ENCODE assay signal across 10 mouse cellular contexts in the genomic region with DNA sequence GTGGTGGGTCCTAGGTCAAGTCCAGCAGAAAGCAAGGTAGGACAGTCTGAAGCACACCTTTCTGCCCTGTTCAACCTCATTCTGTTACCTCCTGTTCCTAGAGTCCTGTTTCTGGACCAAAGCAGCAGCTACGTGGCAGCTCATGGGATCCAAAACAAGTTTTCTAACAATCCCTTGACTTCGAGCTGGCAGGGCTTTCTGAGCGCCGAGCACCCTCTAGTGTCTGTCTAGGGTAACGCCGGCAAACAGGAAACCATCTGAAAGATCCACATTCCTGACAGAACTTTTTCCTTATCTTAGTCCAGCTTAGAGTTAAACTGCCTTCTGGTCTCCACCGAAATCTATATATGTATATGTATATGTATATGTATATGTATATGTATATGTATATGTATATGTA. TPM values are rescaled to one million over a fixed set of nuclear protein-coding genes. Genes with fewer than 3 reads are reported as not detected.
A peak's percentile ranks its signal among the peaks of the same experiment; 100 is the strongest.
DNase-seq lines count a peak whose midpoint lies in the region; ATAC-seq and TF ChIP-seq lines count a peak whose summit lies in the region.
"Had no signal": no experiment of that assay in that cellular context is flagged by ENCODE, and none has a peak within 500 bp of the region (broad histone marks: within the 10 kb centered on the region; RNA-seq: fewer than 3 reads in every experiment).

No protein-coding gene starts in this region.

- ATAC-seq in hindbrain, embryonic 11.5 days (ENCODE audit: low FRiP score): no peak
- ATAC-seq in hindbrain, embryonic 16.5 days: no peak
- ATAC-seq in kidney, postnatal 0 days (replicated peaks; ENCODE audit: low FRiP score, low read depth): no peak
- ATAC-seq in megakaryocyte progenitor cell, adult 5-6 weeks (replicated peaks; ENCODE audit: poor library complexity): peak; percentile 63; the same call in 1 of the 2 replicates
- ATAC-seq in megakaryocyte, adult 5-6 weeks (ENCODE audit: poor library complexity, severe bottlenecking): no peak

- 4% methylated on average over 7 of the region's 7 CpGs for WGBS in hindbrain, embryonic 11.5 days
- WGBS in hindbrain, embryonic 16.5 days: 2% methylated on average over 7 of the region's 7 CpGs
- WGBS in kidney, postnatal 0 days: 2% methylated on average over 7 of the region's 7 CpGs

- H3K27me3 ChIP-seq in hindbrain, embryonic 11.5 days (ENCODE audit: control insufficient read depth, insufficient read depth, low read length): peaks cover 7% of the 10 kb centered on the region
- peaks cover 19% of the 10 kb centered on the region for H3K27me3 ChIP-seq in hindbrain, embryonic 16.5 days (replicated peaks; ENCODE audit: control insufficient read depth, insufficient read depth, low read length)
- peaks cover 62% of the 10 kb centered on the region for H3K27me3 ChIP-seq in CH12.LX (replicated peaks)
- H3K27me3 ChIP-seq in kidney, postnatal 0 days (ENCODE audit: insufficient read depth, low read length): 0 out of 2 replicates have a peak, but pooled peaks cover 1% of the 10 kb centered on the region

- no peaks in the 10 kb centered on the region for H3K79me2 ChIP-seq in CH12.LX (replicated peaks; ENCODE audit: control insufficient read depth, extremely low read depth, insufficient read depth, poor library complexity, severe bottlenecking)

- DNase-seq in hindbrain, embryonic 11.5 days (ENCODE audit: low spot score): peak; percentile 76
- DNase-seq in 3134 (ENCODE audit: extremely low read depth, insufficient read length, low spot score): peak; percentile 32
- DNase-seq in CH12.LX (ENCODE audit: extremely low read depth): peak; percentile 65
- peak; percentile 13 for DNase-seq in c-Kit-positive CD71-positive TER-119-positive erythroid progenitor cells, embryonic 14.5 days (ENCODE audit: low spot score)
- DNase-seq in kidney, postnatal 0 days (ENCODE audit: low spot score): peak; percentile 87

- H3K27ac ChIP-seq in hindbrain, embryonic 11.5 days (ENCODE audit: low read depth, low read length): no peak overlapping the region
- H3K27ac ChIP-seq in hindbrain, embryonic 16.5 days (ENCODE audit: low read depth, low read length): no peak overlapping the region
- no peak overlapping the region for H3K27ac ChIP-seq in CH12.LX (ENCODE audit: insufficient read depth, low read depth)
- no peak overlapping the region for H3K27ac ChIP-seq in kidney, postnatal 0 days

- H3K4me3 ChIP-seq in hindbrain, embryonic 11.5 days (ENCODE audit: low read depth, low read length): no peak overlapping the region
- no peak overlapping the region for H3K4me3 ChIP-seq in hindbrain, embryonic 16.5 days (ENCODE audit: low read length)
- H3K4me3 ChIP-seq in CH12.LX (replicated peaks in 1 of 3; ENCODE audit: low read depth in 2 of 3, low read length in 2 of 3, poor library complexity in 1 of 3): no peak overlapping the region
- H3K4me3 ChIP-seq in kidney, postnatal 0 days (replicated peaks; ENCODE audit: low read depth, low read length): no peak overlapping the region
- H3K4me3 ChIP-seq: megakaryocyte, embryonic 14.5 days had no signal

- TF ChIP-seq EP300 in CH12.LX (IDR thresholded peaks at IDR 0.05; ENCODE audit: low read length): no peak

- peak; percentile 90 for TF ChIP-seq RAD21 in CH12.LX (IDR thresholded peaks at IDR 0.05; ENCODE audit: low read depth, low read length)

- no peaks in the 10 kb centered on the region for H3K36me3 ChIP-seq in hindbrain, embryonic 11.5 days (ENCODE audit: control insufficient read depth, insufficient read depth, low read length)
- H3K36me3 ChIP-seq in hindbrain, embryonic 16.5 days (ENCODE audit: control insufficient read depth, insufficient read depth, low read length): no peaks in the 10 kb centered on the region
- no peaks in the 10 kb centered on the region for H3K36me3 ChIP-seq in CH12.LX (replicated peaks in 1 of 2; ENCODE audit: control insufficient read depth in 1 of 2, insufficient read depth in 1 of 2, low read length in 1 of 2)
- H3K36me3 ChIP-seq in kidney, postnatal 0 days (ENCODE audit: insufficient read depth, low read length): no peaks in the 10 kb centered on the region

- dilution Hi-C loops in CH12.LX (cut with MboI; ENCODE audit: extremely low pct_ligation_motif_present, extremely low pct_unique_long_range_greater_than_20kb, low sequenced_read_pairs): no loop called here

- H3K9ac ChIP-seq in hindbrain, embryonic 11.5 days (ENCODE audit: low read depth, low read length): no peak overlapping the region
- H3K9ac ChIP-seq in hindbrain, embryonic 16.5 days (ENCODE audit: low read depth, low read length): no peak overlapping the region
- H3K9ac ChIP-seq in CH12.LX (ENCODE audit: insufficient read depth, low read depth): no peak overlapping the region
- H3K9ac ChIP-seq in kidney, postnatal 0 days (ENCODE audit: low read depth, low read length): no peak overlapping the region

- no peaks in the 10 kb centered on the region for H3K9me3 ChIP-seq in hindbrain, embryonic 11.5 days (ENCODE audit: control insufficient read depth, low read length)
- H3K9me3 ChIP-seq in hindbrain, embryonic 16.5 days (ENCODE audit: control insufficient read depth, low read length): no peaks in the 10 kb centered on the region
- H3K9me3 ChIP-seq in CH12.LX (replicated peaks; ENCODE audit: low read length): no peaks in the 10 kb centered on the region
- no peaks in the 10 kb centered on the region for H3K9me3 ChIP-seq in kidney, postnatal 0 days (replicated peaks; ENCODE audit: low read length)
- H3K9me3 ChIP-seq: megakaryocyte, embryonic 14.5 days had no signal

- no peak for TF ChIP-seq POLR2A in CH12.LX (IDR thresholded peaks at IDR 0.05; ENCODE audit: low read depth, low read length)

- in situ Hi-C loops in CH12.LX (cut with MboI; ENCODE audit: low pct_ligation_motif_present, low pct_unique_long_range_greater_than_20kb, low sequenced_read_pairs): loop anchor here (10.0 kb wide), 1 partner anchor 275 kb away; no protein-coding TSS in a partner anchor

- H3K4me1 ChIP-seq in hindbrain, embryonic 11.5 days (replicated peaks; ENCODE audit: control insufficient read depth, insufficient read depth, low read length): no peaks in the 10 kb centered on the region
- no peaks in the 10 kb centered on the region for H3K4me1 ChIP-seq in hindbrain, embryonic 16.5 days (ENCODE audit: control insufficient read depth, insufficient read depth, low read depth, low read length)
- no peaks in the 10 kb centered on the region for H3K4me1 ChIP-seq in CH12.LX (ENCODE audit: control insufficient read depth in 1 of 2, insufficient read depth in 2 of 2)
- H3K4me1 ChIP-seq in kidney, postnatal 0 days (replicated peaks; ENCODE audit: insufficient read depth, low read length): no peaks in the 10 kb centered on the region
- H3K4me1 ChIP-seq: megakaryocyte, embryonic 14.5 days had no signal

- H3K4me2 ChIP-seq in hindbrain, embryonic 11.5 days (replicated peaks; ENCODE audit: low read depth, low read length): no peak overlapping the region
- H3K4me2 ChIP-seq in hindbrain, embryonic 16.5 days (ENCODE audit: low read length): no peak overlapping the region
- peak overlapping the region; percentile 12 for H3K4me2 ChIP-seq in CH12.LX (ENCODE audit: insufficient read depth, low read depth, poor library complexity, severe bottlenecking)
- H3K4me2 ChIP-seq in kidney, postnatal 0 days (ENCODE audit: low read length): no peak overlapping the region

- peak; percentile 73 to 92 for TF ChIP-seq CTCF in CH12.LX (conservative IDR thresholded peaks at IDR 0.05 in 1 of 2, IDR thresholded peaks at IDR 0.05 in 1 of 2; ENCODE audit: low read depth in 2 of 2, low read length in 2 of 2)
- TF ChIP-seq CTCF in kidney, postnatal 0 days (IDR thresholded peaks at IDR 0.05; ENCODE audit: low read depth): peak; percentile 86

RNA-seq across cellular contexts. Expression of a gene that starts 31.0 kb away (rescaled TPM):
- polyA plus RNA-seq in hindbrain, embryonic 11.5 days (2014; fragmentation: Nextera tagmentation; extraction: Ambion mirVana): 0.80 and 3.2 TPM in 2 replicates
- 1.4 and 5.2 TPM in 2 replicates for polyA plus RNA-seq in hindbrain, embryonic 16.5 days (2015; fragmentation: Nextera tagmentation; extraction: Ambion mirVana)
- total RNA-seq in CH12.LX (2012; rRNA removed): not detected in 2 replicates
- not detected in 2 replicates for total RNA-seq in CH12.LX (2014; rRNA removed)
- not detected in 2 replicates for polyA plus RNA-seq in CH12.LX (2012; ENCODE audit: insufficient read length, low read depth)
- 22.6 and 23.1 TPM in 2 replicates for polyA plus RNA-seq in kidney, postnatal 0 days (2015; fragmentation: Nextera tagmentation; extraction: Ambion mirVana)
- total RNA-seq in megakaryocyte progenitor cell, adult 5-6 weeks (2015): not detected in 2 replicates
- not detected in 2 replicates for total RNA-seq in megakaryocyte progenitor cell, adult 5-6 weeks (2017)
- total RNA-seq in megakaryocyte, adult 5-6 weeks (2015): not detected in 2 replicates
- total RNA-seq in megakaryocyte, adult 5-6 weeks (2017): not detected in 2 replicates
- polyA plus RNA-seq: frontal cortex, adult 2 months had no signal

RNA-seq across cellular contexts. Expression of a gene that starts 41.5 kb away (rescaled TPM):
- polyA plus RNA-seq in hindbrain, embryonic 11.5 days (2014; fragmentation: Nextera tagmentation; extraction: Ambion mirVana): 3.1 and 7.0 TPM in 2 replicates
- 15.1 and 15.9 TPM in 2 replicates for polyA plus RNA-seq in hindbrain, embryonic 16.5 days (2015; fragmentation: Nextera tagmentation; extraction: Ambion mirVana)
- total RNA-seq in CH12.LX (2012; rRNA removed) (not detected in 2 replicates), CH12.LX (2014; rRNA removed) (not detected in 2 replicates)
- polyA plus RNA-seq in CH12.LX (2012; ENCODE audit: insufficient read length, low read depth): not detected in 2 replicates
- 8.7 and 12.2 TPM in 2 replicates for polyA plus RNA-seq in kidney, postnatal 0 days (2015; fragmentation: Nextera tagmentation; extraction: Ambion mirVana)
- not detected in 2 replicates for total RNA-seq in megakaryocyte progenitor cell, adult 5-6 weeks (2015)
- not detected in 2 replicates for total RNA-seq in megakaryocyte progenitor cell, adult 5-6 weeks (2017)
- not detected in 2 replicates for total RNA-seq in megakaryocyte, adult 5-6 weeks (2015)
- total RNA-seq in megakaryocyte, adult 5-6 weeks (2017): not detected in 2 replicates
- polyA plus RNA-seq: frontal cortex, adult 2 months had no signal

RNA-seq across cellular contexts. Expression of a gene that starts 46.1 kb away (rescaled TPM):
- polyA plus RNA-seq in hindbrain, embryonic 11.5 days (2014; fragmentation: Nextera tagmentation; extraction: Ambion mirVana): not detected in 2 replicates
- polyA plus RNA-seq in hindbrain, embryonic 16.5 days (2015; fragmentation: Nextera tagmentation; extraction: Ambion mirVana): not detected in 2 replicates
- 0.08 TPM in 2 replicates for total RNA-seq in CH12.LX (2012; rRNA removed)
- not detected in 2 replicates for total RNA-seq in CH12.LX (2014; rRNA removed)
- polyA plus RNA-seq in CH12.LX (2012; ENCODE audit: insufficient read length, low read depth): 0.15 TPM in 1 of 2 replicates, not detected in the other
- not detected in 2 replicates for polyA plus RNA-seq in kidney, postnatal 0 days (2015; fragmentation: Nextera tagmentation; extraction: Ambion mirVana)
- not detected in 2 replicates for total RNA-seq in megakaryocyte progenitor cell, adult 5-6 weeks (2015)
- total RNA-seq in megakaryocyte progenitor cell, adult 5-6 weeks (2017): not detected in 2 replicates
- not detected in 2 replicates for total RNA-seq in megakaryocyte, adult 5-6 weeks (2015)
- total RNA-seq in megakaryocyte, adult 5-6 weeks (2017): not detected in 2 replicates
- polyA plus RNA-seq: frontal cortex, adult 2 months had no signal

RNA-seq across cellular contexts. Expression of a gene that starts 46.2 kb away (rescaled TPM):
- 4.0 and 11.2 TPM in 2 replicates for polyA plus RNA-seq in hindbrain, embryonic 11.5 days (2014; fragmentation: Nextera tagmentation; extraction: Ambion mirVana)
- 29.3 and 33.1 TPM in 2 replicates for polyA plus RNA-seq in hindbrain, embryonic 16.5 days (2015; fragmentation: Nextera tagmentation; extraction: Ambion mirVana)
- total RNA-seq in CH12.LX (2012; rRNA removed): not detected in 2 replicates
- not detected in 2 replicates for total RNA-seq in CH12.LX (2014; rRNA removed)
- polyA plus RNA-seq in CH12.LX (2012; ENCODE audit: insufficient read length, low read depth): not detected in 2 replicates
- polyA plus RNA-seq in kidney, postnatal 0 days (2015; fragmentation: Nextera tagmentation; extraction: Ambion mirVana): 56.1 and 58.9 TPM in 2 replicates
- not detected in 2 replicates for total RNA-seq in megakaryocyte progenitor cell, adult 5-6 weeks (2015)
- total RNA-seq in megakaryocyte progenitor cell, adult 5-6 weeks (2017): not detected in 2 replicates
- total RNA-seq in megakaryocyte, adult 5-6 weeks (2015): 0.11 TPM in 1 of 2 replicates, not detected in the other
- total RNA-seq in megakaryocyte, adult 5-6 weeks (2017): not detected in 2 replicates
- polyA plus RNA-seq: frontal cortex, adult 2 months had no signal

RNA-seq across cellular contexts. Expression of a gene that starts 52.1 kb away (rescaled TPM):
- 15.9 and 38.5 TPM in 2 replicates for polyA plus RNA-seq in hindbrain, embryonic 11.5 days (2014; fragmentation: Nextera tagmentation; extraction: Ambion mirVana)
- 49.9 and 53.3 TPM in 2 replicates for polyA plus RNA-seq in hindbrain, embryonic 16.5 days (2015; fragmentation: Nextera tagmentation; extraction: Ambion mirVana)
- total RNA-seq in CH12.LX (2012; rRNA removed): 0.34 and 1.1 TPM in 2 replicates
- total RNA-seq in CH12.LX (2014; rRNA removed): 0.12 TPM in 1 of 2 replicates, not detected in the other
- polyA plus RNA-seq in CH12.LX (2012; ENCODE audit: insufficient read length, low read depth): 0.31 and 0.53 TPM in 2 replicates
- polyA plus RNA-seq in kidney, postnatal 0 days (2015; fragmentation: Nextera tagmentation; extraction: Ambion mirVana): 45.0 and 47.8 TPM in 2 replicates
- not detected in 2 replicates for total RNA-seq in megakaryocyte progenitor cell, adult 5-6 weeks (2015)
- 0.30 TPM in 1 of 2 replicates, not detected in the other for total RNA-seq in megakaryocyte progenitor cell, adult 5-6 weeks (2017)
- not detected in 2 replicates for total RNA-seq in megakaryocyte, adult 5-6 weeks (2015)
- not detected in 2 replicates for total RNA-seq in megakaryocyte, adult 5-6 weeks (2017)
- polyA plus RNA-seq: frontal cortex, adult 2 months had no signal

Comparison
In these comparisons a context has a peak if more than half of its experiments do, and no peak if none do; other contexts are left out.
1. DNase-seq: peak in every context shown above with its lines; median percentile 87 in kidney, postnatal 0 days; 76 in hindbrain, embryonic 11.5 days; 65 in CH12.LX; 32 in 3134; 13 in c-Kit-positive CD71-positive TER-119-positive erythroid progenitor cells, embryonic 14.5 days.